Mouse (Mus musculus) hindbrain, embryonic 14.5 days (tissue): ENCODE results near the gene Vil1. TPM values are rescaled to one million over a fixed set of nuclear protein-coding genes. Genes with fewer than 3 reads are reported as not detected.

Source experiments
- ATAC-seq: fragments of 200-750 bp; cut with Nextera tagmentation; 2 replicates; pipeline ENCODE4 v1.8.0; 2017; ENCODE audit warnings: moderate number of reproducible peaks, mild to moderate bottlenecking, moderate TSS enrichment, moderate library complexity; ENCODE audit not compliant: low FRiP score
- DNase-seq: peaks from one replicate; pipeline ENCODE4 v3.0.0-alpha.2; 2015; ENCODE audit warnings: low spot score
- H3K27ac ChIP-seq: fragments of 300-500 bp; sonication (generic); 2 replicates; pipeline ENCODE4 v1.5.1; 2014; ENCODE audit warnings: mild to moderate bottlenecking, moderate library complexity
- H3K27me3 ChIP-seq: fragments of 300-500 bp; sonication (generic); 2 replicates; pipeline ENCODE4 v1.6.1; 2014; ENCODE audit warnings: mild to moderate bottlenecking, low read length, mixed read lengths; ENCODE audit not compliant: control insufficient read depth, insufficient read depth
- H3K36me3 ChIP-seq: fragments of 300-500 bp; sonication (generic); replicated peaks from 2 replicates; pipeline ENCODE4 v1.6.1; 2014; ENCODE audit not compliant: control insufficient read depth, insufficient read depth
- H3K4me1 ChIP-seq: fragments of 300-500 bp; sonication (generic); replicated peaks from 2 replicates; pipeline ENCODE4 v1.6.1; 2014; ENCODE audit warnings: antibody characterized with exemption, low read length, mixed read lengths; ENCODE audit not compliant: control insufficient read depth, insufficient read depth
- H3K4me2 ChIP-seq: fragments of 300-500 bp; sonication (generic); replicated peaks from 2 replicates; pipeline ENCODE4 v1.6.1; 2014; ENCODE audit warnings: mild to moderate bottlenecking, moderate library complexity
- H3K4me3 ChIP-seq: fragments of 300-500 bp; sonication (generic); replicated peaks from 2 replicates; pipeline ENCODE4 v1.5.1; 2014; ENCODE audit warnings: mild to moderate bottlenecking, low read length
- H3K9ac ChIP-seq: fragments of 300-500 bp; sonication (generic); 2 replicates; pipeline ENCODE4 v1.6.1; 2014
- H3K9me3 ChIP-seq: fragments of 300-500 bp; sonication (generic); 2 replicates; pipeline ENCODE4 v1.6.1; 2016; ENCODE audit warnings: low read length; ENCODE audit not compliant: control insufficient read depth
- WGBS: fragments of 180-500 bp; shearing (Covaris S2); extraction: QIAGEN DNeasy Blood & Tissue Kit; methylation state at CpG from one replicate; pipeline ENCODE4 v1.1.7; 2014; 5-methylcytosine and 5-hydroxymethylcytosine counted together
- polyA plus RNA-seq: library from polyadenylated mRNA; unstranded; fragments of >200 nt; fragmentation: Nextera tagmentation; extraction: Ambion mirVana; gene quantifications from 2 replicates; pipeline ENCODE4 v1.2.1, GENCODE M21; 2014

The Vil1 gene
- polyA plus RNA-seq, 1 experiment from 2014 or later = 0.16 TPM

GRCm38 (mm10) chr1:74397268-74397918, 11.8 kb upstream of the Vil1 start:
- no peaks in the 10 kb centered on the region for H3K27me3 ChIP-seq
- DNase-seq = peak; percentile 81
- peaks cover 8% of the 10 kb centered on the region for H3K4me1 ChIP-seq
- H3K9me3 ChIP-seq = no peaks in the 10 kb centered on the region
- H3K4me2 ChIP-seq = peak overlapping the region; percentile 86
- peak overlapping the region; percentile 42 for H3K4me3 ChIP-seq
- peak overlapping the region; percentile 47; the same call in 1 of the 2 replicates for H3K27ac ChIP-seq
- under 1% methylated on average over 39 of the region's 41 CpGs for WGBS
- ATAC-seq = peak; percentile 90
- peak overlapping the region; percentile 60 for H3K9ac ChIP-seq
- peaks cover 12% of the 10 kb centered on the region; the same call in 1 of the 2 replicates for H3K36me3 ChIP-seq

GRCm38 (mm10) chr1:74397919-74398451, 11.2 kb upstream of the Vil1 start:
- Histone ChIP-seq H3K4me1 (peaks cover 2% of the 10 kb centered on the region; the same call in 1 of the 2 replicates), H3K4me2 (peak overlapping the region; percentile 86), H3K9ac (peak overlapping the region; percentile 60), H3K36me3 (peaks cover 12% of the 10 kb centered on the region; the same call in 1 of the 2 replicates), H3K27me3 (no peaks in the 10 kb centered on the region), H3K4me3 (peak overlapping the region; percentile 42), H3K27ac (no peak overlapping the region), H3K9me3 (no peaks in the 10 kb centered on the region)
- WGBS = 5% methylated on average over 11 of the region's 11 CpGs
- ATAC-seq (0 out of 2 replicates have a peak, but pooled peaks have one; percentile 3), DNase-seq (peak; percentile 34)

- ATAC-seq (no peak), DNase-seq (no peak)
- WGBS = 84% methylated on average over 3 of the region's 3 CpGs
These were observed 8.6 kb upstream of the Vil1 start for GRCm38 (mm10) chr1:74400531-74400930.

GRCm38 (mm10) chr1:74401015-74401702, 8.0 kb upstream of the Vil1 start:
- no peak overlapping the region for H3K9ac ChIP-seq
- no peaks in the 10 kb centered on the region for H3K27me3 ChIP-seq
- no peak for ATAC-seq
- no peak overlapping the region for H3K4me2 ChIP-seq
- DNase-seq = no peak
- no peaks in the 10 kb centered on the region for H3K36me3 ChIP-seq
- no peak overlapping the region for H3K4me3 ChIP-seq
- WGBS = 61% methylated on average over 16 of the region's 16 CpGs
- H3K9me3 ChIP-seq = no peaks in the 10 kb centered on the region
- H3K27ac ChIP-seq = no peak overlapping the region
- H3K4me1 ChIP-seq = no peaks in the 10 kb centered on the region

More at GRCm38 (mm10) chr1:74400531-74400930, 8.6 kb upstream of the Vil1 start:
- Histone ChIP-seq H3K9me3 (no peaks in the 10 kb centered on the region), H3K27me3 (no peaks in the 10 kb centered on the region), H3K4me2 (no peak overlapping the region), H3K27ac (no peak overlapping the region), H3K9ac (no peak overlapping the region), H3K4me3 (no peak overlapping the region), H3K36me3 (no peaks in the 10 kb centered on the region), H3K4me1 (no peaks in the 10 kb centered on the region)

- no peaks in the 10 kb centered on the region for H3K36me3 ChIP-seq
- H3K27ac ChIP-seq = no peak overlapping the region
- WGBS = 93% methylated on average over 4 of the region's 4 CpGs
- no peaks in the 10 kb centered on the region for H3K4me1 ChIP-seq
- H3K4me3 ChIP-seq = no peak overlapping the region
- H3K9me3 ChIP-seq = no peaks in the 10 kb centered on the region
- no peak for ATAC-seq
- no peak overlapping the region for H3K9ac ChIP-seq
- H3K4me2 ChIP-seq = no peak overlapping the region
- DNase-seq = no peak
- H3K27me3 ChIP-seq = no peaks in the 10 kb centered on the region
These were observed 5.0 kb upstream of the Vil1 start for GRCm38 (mm10) chr1:74404206-74404605.

GRCm38 (mm10) chr1:74411753-74412325, 2.7 kb downstream of the Vil1 start:
- H3K9me3 ChIP-seq = no peaks in the 10 kb centered on the region
- no peak overlapping the region for H3K27ac ChIP-seq
- no peak for ATAC-seq
- WGBS = 63% methylated on average over 2 of the region's 2 CpGs
- no peaks in the 10 kb centered on the region for H3K27me3 ChIP-seq
- no peaks in the 10 kb centered on the region for H3K4me1 ChIP-seq
- no peak for DNase-seq
- H3K9ac ChIP-seq = no peak overlapping the region
- no peak overlapping the region for H3K4me2 ChIP-seq
- H3K4me3 ChIP-seq = no peak overlapping the region
- no peaks in the 10 kb centered on the region for H3K36me3 ChIP-seq

- WGBS = 81% methylated on average over 8 of the region's 8 CpGs
These were observed 3.5 kb downstream of the Vil1 start for GRCm38 (mm10) chr1:74412711-74413110.

GRCm38 (mm10) chr1:74415143-74415542, 6.0 kb downstream of the Vil1 start:
- Histone ChIP-seq H3K9ac (no peak overlapping the region), H3K4me2 (no peak overlapping the region), H3K4me3 (no peak overlapping the region), H3K9me3 (no peaks in the 10 kb centered on the region), H3K36me3 (no peaks in the 10 kb centered on the region), H3K27me3 (no peaks in the 10 kb centered on the region), H3K4me1 (no peaks in the 10 kb centered on the region), H3K27ac (no peak overlapping the region)
- 40% methylated on average over 4 of the region's 4 CpGs for WGBS
- ATAC-seq (no peak), DNase-seq (no peak)

More at GRCm38 (mm10) chr1:74412711-74413110, 3.5 kb downstream of the Vil1 start:
- no peak overlapping the region for H3K4me3 ChIP-seq
- H3K9me3 ChIP-seq = no peaks in the 10 kb centered on the region
- H3K36me3 ChIP-seq = no peaks in the 10 kb centered on the region
- ATAC-seq (no peak), DNase-seq (no peak)
- no peaks in the 10 kb centered on the region for H3K27me3 ChIP-seq
- H3K4me1 ChIP-seq = no peaks in the 10 kb centered on the region
- H3K9ac ChIP-seq = no peak overlapping the region
- H3K4me2 ChIP-seq = no peak overlapping the region
- H3K27ac ChIP-seq = no peak overlapping the region

GRCm38 (mm10) chr1:74418747-74419439, 9.7 kb downstream of the Vil1 start:
- 82% methylated on average over 17 of the region's 17 CpGs for WGBS
- DNase-seq (no peak), ATAC-seq (no peak)

More at GRCm38 (mm10) chr1:74418747-74419439, 9.7 kb downstream of the Vil1 start:
- no peak overlapping the region for H3K4me3 ChIP-seq
- no peaks in the 10 kb centered on the region for H3K27me3 ChIP-seq
- no peak overlapping the region for H3K4me2 ChIP-seq
- no peaks in the 10 kb centered on the region for H3K36me3 ChIP-seq
- H3K4me1 ChIP-seq = no peaks in the 10 kb centered on the region
- H3K27ac ChIP-seq = no peak overlapping the region
- no peaks in the 10 kb centered on the region for H3K9me3 ChIP-seq
- no peak overlapping the region for H3K9ac ChIP-seq
